Mouse (Mus musculus): ENCODE data around the gene Podxl.

Gene Podxl

GRCm38 (mm10) chr6:31523657-31524056, 40.1 kb downstream of the Podxl start:
- no peak for DNase-seq (ENCODE audit: low read depth, low spot score)

GRCm38 (mm10) chr6:31523039-31523438, 40.7 kb downstream of the Podxl start:
- DNase-seq (ENCODE audit: low read depth, low spot score), result no peak

- no peak for DNase-seq (ENCODE audit: low read depth, low spot score)
Measured at GRCm38 (mm10) chr6:31522478-31522877, 41.3 kb downstream of the Podxl start.

DNA sequence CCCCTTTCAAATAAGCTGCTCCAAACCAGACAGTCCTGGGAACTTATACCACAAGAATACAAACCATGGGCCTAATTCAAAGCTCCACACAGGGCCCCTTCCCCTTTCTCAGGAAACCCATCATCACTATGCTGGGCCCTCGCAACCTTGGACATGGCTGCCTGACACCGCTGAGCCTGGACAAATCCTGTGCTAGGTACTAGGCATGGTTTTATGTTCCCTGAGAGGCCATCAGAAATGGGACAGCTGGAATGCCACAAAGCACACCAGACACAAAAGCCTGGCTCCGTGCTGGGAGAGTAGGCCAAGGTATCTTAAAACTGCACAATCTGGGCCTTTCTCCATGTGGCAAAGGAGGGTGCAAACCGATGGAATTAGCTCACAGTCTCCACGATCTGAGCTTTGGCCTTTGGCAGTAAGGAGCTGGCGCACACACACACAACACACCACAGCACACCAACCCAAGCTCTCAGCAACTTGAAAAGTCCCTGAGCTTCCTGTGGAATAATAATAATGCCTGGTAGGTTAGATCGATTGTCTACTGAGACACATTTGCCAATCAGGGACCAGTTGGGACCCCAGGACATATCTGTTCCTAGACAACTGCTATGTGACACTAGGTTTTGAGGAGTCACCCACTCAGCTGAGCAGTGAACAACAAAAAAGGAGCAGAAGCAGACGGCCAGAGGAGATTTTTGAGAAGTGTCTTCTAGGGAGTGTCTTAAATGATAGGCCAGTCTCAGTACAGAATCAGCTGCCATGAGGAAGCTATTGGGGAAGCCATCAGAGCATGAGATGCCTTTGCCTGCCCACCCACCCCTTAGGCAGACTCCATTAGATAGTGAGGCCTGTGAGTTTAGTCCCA, 42.1 kb downstream of the Podxl start:
- no peak for DNase-seq (ENCODE audit: low read depth, low spot score)

DNA sequence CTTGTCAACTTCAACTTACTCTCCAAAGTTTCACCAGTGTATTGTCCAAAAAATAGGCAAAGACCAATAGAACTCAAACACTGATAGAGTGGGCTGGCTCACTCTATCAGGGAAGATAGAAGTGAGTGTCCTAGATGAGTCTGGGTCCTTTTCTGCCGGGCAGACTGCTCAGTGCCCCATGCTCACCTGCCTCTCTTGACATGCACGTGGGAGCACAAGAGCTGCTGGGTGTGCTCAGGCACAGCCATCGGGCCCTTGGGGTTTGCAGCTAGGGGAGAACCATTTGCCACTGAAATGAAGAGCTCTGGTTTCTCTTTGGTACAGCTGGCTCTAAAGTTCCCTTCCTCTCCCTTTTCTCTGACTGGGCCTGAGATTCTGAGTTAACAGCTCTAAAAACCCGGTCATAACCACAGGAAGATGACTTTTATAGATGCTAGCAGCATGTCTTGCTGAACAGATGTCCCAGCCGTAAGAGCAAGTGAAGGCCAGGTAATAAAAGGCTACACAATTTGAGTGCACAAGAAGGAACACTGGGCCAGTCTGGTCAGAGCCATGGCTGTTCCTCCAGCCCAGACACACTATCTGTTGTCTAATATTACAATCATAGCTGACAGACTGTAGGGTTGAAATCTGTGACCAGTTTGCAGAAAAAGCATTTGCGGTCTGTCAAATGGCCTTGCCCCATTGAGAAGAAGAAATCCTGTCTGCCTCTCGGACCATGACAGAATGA, 43.1 kb downstream of the Podxl start:
- DNase-seq (ENCODE audit: low read depth, low spot score), result no peak

DNA sequence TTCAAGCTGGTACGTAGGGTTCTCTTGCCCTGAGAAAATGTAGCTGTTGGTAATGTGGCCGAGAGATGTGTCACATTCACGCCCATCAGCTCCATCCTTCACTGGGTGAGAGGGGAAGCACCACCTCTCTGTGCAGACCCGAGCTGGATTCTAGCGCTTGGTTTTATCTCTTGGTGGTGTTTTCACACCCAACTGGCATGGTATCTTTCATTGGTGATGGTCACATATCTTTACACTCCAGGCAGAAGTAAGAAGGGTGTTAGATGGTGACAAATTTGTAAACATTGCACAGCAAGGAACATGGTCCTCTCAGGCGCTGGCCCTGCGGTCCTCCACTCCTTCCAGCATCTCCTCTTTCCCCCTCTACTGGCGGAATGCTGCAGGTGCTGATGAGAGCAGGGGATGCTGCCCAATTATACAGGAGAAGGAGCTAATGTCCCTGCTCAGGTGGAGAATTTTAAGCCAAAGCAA, 44.7 kb downstream of the Podxl start:
- DNase-seq (ENCODE audit: low read depth, low spot score), result no peak

DNA sequence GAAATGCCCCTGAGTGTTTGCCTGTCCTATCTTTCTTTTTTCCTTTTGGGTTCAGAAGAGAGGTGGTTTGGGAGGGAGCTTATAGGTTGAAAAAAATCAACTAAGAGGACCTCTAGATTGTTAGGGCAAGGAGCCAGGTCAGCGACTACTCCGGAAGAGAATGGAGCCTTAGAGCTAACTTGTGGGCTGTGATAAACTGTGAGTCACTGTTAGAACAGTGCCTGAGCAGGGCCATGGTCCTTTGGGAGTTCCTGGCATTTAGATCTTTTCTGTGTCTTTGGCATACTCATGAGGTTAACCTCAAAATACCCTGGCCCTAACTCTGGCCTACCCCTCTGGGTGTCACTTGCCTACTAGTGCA, 45.5 kb downstream of the Podxl start:
- DNase-seq (ENCODE audit: low read depth, low spot score), result no peak

DNA sequence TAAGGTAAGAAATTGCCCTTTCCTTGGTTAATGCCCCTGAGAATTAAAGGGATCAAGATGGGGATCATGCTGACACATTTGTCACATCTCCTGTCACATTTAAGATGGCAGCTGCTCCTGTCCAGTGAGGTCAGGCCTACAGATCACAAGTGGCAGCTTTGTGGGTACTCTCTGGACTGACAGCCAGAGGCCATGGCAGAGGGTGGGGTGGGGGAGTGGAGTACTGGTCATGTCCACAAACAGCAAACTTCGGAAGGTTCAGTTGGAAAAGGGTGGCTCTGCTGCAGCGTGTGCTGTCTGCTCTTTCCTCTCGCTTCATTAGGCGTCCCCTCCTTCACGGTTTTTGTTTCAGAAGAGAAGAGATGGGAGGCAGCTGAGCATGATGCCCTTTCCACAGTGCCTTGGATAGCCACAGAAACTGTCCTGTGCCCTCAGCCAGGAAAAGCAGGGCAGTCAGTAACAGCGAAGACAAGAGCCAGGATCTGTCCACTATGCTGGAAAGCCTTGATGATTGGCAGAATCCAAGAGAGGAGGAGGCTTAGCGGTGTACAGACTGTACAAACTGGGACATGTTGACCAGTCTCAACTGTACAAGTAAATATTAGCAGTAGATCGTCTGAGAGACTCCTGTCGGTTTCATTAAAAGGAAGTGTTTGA, 46.0 kb downstream of the Podxl start:
- no peak for DNase-seq (ENCODE audit: low read depth, low spot score)

DNA sequence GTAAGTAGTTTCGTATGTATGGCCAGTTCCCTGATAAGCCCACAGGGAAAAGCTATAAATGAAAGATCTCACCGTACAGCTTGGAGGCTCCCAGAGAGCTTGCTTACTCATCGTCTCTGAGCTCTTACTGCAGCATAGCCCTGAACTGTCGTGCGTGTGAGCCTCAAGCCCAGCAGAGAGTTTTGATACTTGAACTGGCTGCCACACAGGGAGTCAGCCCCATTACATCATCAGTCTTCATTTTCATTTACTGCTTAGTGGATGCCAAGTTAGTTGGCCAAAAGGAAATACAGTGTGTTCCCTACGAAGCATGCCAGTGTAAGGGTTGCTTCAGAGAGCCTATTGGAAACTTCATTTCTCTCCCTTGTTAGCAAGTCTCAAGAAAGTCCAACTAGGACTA, 50.1 kb downstream of the Podxl start:
- DNase-seq (ENCODE audit: low read depth, low spot score), result no peak

DNA sequence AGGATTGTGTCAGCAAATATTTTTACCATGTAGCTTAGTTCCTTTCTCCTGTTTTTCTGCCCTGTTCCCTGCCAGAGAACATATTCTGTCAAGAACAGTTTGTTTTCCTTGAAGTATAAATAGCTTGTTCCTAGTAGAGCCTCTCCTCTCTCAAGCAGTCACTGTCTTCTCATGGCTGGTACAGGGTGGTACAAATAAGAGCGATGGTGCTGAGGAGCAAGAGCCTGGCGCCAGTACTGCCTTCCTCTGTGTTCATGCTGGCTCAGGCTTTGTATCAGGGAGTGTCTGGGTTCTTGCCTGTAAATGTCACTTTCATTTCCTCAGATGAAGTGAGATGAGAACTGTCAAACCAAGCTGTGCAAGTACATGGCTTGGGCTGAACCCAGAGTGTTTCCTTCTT, 61.2 kb downstream of the Podxl start:
- DNase-seq (ENCODE audit: low read depth, low spot score), result no peak

- no peak for DNase-seq (ENCODE audit: low read depth, low spot score)
Measured at GRCm38 (mm10) chr6:31500691-31501090, 63.1 kb downstream of the Podxl start.

DNA sequence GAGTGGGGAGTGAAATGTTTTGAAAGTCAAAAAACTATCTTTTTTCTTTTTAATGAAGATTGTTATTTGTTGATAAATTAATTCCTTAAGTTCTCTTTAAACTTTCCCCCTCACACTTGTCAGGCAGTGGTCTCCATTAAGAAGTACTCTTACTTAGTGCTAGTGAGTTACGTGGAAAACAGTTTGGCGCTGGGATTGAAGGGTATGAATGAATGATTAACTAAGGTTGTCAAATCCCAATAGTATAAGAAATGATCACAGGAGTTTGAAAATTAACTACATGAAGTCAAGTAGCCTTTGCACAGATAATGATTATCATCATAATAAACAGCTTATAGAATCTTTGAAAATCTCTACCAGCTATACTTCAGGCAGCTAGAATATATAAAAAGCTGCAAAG, 63.5 kb downstream of the Podxl start:
- no peak for DNase-seq (ENCODE audit: low read depth, low spot score)

DNA sequence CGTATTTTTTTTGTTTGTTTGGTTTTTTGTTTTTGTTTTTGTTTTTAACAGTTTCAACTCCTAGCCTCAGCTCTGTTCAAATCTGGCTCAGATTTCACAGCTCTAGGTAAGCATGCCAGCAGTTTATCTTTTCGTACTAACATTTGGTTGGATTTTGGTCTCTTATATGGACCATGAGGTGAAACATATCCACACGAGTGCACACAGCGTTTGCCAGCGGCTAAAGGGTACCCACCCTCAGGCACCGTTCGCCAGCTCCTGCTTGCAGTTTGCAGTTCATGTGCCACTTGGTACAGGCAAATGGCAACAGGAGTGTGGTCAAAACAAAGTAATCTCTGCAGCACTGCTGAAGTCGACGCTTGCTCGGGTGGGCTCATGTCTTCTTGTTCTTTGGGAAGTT, 63.9 kb downstream of the Podxl start:
- DNase-seq (ENCODE audit: low read depth, low spot score), result no peak

- no peak for DNase-seq (ENCODE audit: low read depth, low spot score)
Measured at GRCm38 (mm10) chr6:31496227-31496626, 67.6 kb downstream of the Podxl start.

- DNase-seq (ENCODE audit: low read depth, low spot score), result no peak
Measured at GRCm38 (mm10) chr6:31495122-31495731, 68.6 kb downstream of the Podxl start.

DNA sequence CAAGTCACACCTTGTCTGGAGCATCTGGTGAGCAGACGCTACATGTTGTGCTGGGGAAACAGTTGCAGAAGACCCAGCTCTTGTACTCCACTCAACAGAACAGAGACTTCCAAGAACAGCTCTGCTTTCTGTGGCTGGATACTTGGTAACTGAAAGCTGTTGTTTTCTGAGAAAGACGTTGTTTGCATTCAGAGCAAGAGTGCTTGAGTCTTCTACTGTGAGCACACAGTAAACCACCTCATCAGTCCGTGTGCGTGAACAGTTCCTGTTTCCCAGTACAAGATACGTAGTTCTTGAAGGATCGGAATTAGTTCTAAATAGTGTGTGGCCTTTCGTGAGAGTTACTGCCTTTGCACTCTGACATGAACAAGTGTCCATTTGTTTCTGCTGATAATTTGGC, 73.8 kb downstream of the Podxl start:
- DNase-seq (ENCODE audit: low read depth, low spot score), result no peak

DNA sequence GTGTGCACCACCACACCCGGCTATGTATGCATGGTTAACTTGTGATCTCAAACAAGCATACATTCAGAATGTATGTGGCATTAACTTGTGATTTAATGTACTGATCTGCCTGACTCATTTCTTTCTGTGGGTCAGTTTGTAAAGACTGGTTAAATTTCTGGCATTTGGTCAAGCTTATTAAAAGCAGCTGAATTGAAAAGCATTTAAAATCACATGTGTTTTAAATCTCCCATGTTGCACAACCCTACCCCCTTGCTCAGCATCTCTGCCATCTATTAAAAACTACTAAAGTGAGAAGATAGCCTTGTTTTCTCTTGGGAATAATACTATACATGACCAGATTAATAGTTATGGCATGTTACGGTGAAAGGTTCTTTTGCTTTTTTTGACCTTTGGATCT, 77.2 kb downstream of the Podxl start:
- no peak for DNase-seq (ENCODE audit: low read depth, low spot score)

GRCm38 (mm10) chr6:31480008-31480407, 83.8 kb downstream of the Podxl start:
- DNase-seq (ENCODE audit: low read depth, low spot score), result no peak

DNA sequence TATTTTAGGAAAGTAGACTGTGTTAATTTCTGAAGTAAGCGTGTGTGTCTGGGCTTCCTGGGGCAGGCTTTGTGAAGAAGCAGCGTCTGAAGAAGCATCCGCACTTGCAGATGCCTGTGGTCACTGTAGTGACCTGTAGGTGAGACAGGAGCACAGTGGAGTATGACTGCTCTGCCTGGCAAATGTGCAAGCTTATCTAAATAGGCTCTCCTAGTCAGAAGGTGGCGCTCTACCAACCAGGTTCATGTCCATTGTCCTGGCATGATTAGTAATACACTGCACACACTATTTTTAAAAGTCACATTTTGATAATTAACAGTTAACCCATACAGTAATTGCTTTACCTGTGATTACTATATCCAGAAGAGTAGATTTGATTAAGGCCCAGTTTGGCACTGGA, 85.6 kb downstream of the Podxl start:
- no peak for DNase-seq (ENCODE audit: low read depth, low spot score)
